Mouse (Mus musculus): ENCODE data around the gene Eif4g3.
"Not testable (repeated sequence)": the region's sequence is repeated elsewhere in the genome, so short reads cannot be mapped to it uniquely, and the experiment has no call there.

The Eif4g3 gene

DNA sequence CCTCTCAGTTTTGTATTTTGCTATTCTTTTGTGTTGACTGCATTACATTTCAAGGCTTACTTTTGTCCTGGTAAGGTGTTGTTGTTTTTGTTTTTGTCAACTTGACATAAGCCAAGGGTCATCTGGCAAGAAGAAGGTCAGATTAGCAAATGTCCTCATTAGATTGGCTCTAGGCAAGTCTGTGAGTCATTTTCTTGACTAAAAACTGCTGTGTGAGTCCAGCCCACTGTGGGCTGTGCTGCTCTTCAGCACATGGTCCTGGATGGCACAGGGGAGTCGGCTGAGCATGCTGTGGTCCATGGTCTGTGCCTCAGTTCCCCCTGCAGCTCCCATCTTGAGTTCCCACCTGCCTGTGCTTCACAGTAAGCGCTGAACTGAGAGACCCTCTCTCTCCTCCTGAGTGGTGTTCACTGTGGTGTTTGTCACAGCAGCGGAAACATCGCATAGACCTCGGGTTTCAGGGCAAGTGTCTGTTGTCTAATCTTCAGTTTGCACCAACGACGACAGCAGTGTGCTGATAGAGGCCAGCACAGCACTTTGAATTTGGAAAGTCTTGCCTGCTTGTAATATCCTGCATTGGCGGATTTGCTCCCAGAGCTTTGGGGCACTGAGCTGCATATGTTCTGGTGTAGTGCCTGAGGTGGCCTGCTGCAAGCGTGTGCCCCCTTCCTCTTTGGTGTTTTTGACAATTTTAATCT is 30.7 kb downstream of the Eif4g3 start:
- DNase-seq (ENCODE audit: low spot score), result no peak

- DNase-seq (ENCODE audit: low spot score), result no peak
Measured at GRCm38 (mm10) chr4:138029168-138029567, 36.3 kb downstream of the Eif4g3 start.

GRCm38 (mm10) chr4:138031828-138032227 is 39.0 kb downstream of the Eif4g3 start:
- DNase-seq (ENCODE audit: low spot score), result no peak

DNA sequence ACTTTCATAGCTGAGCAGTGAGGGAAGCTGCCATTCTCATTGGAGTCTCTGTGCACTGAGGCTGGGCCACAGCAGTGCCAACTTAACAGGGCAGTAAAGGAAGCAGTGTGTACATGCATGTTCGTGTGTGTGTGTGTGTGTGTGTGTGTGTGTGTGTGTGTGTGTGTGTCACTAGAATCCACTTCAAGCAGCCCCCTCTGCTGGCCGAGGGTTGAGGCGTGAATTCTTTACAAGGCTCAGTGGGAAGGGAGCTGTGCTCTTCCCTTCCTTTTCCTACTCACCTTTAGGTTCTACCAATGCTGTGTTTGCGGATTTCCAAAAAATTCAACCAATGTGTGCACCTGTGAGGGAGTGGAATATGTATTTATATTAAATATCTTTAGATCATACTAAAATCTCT is 41.0 kb downstream of the Eif4g3 start:
- no peak for DNase-seq (ENCODE audit: low spot score)

DNA sequence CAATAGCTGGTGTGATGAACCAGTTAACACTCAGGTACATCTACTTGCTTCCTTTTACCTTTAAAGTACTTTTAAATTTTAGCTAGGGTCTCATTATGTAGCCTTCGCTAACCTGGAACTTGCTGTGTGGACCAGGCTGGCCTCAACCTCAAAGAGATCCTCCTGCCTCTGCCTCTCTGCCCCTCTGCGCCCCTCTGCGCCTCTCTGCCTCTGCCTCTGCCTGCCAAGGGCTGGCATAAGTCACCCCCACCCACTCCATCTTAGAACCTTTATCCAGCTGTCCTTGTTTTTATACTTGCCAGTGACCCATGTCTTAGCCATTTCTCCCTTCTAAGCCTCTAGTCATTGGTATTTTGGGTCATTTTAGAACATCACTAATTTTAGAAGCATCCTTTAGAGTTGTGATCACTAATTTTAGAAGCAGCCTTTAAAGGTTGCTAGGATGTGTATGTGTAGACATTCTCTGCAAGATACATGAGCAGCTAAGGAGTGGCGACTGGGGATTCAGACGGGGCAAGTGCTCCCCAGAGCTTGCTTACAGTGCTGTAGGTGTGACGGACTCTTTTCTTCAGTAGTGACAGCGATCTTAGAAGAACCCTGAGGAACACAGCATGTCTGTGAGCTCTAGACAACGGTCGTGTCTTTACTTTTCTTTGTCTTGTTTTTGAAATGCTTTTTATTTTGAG is 42.8 kb downstream of the Eif4g3 start:
- no peak for DNase-seq (ENCODE audit: low spot score)

DNA sequence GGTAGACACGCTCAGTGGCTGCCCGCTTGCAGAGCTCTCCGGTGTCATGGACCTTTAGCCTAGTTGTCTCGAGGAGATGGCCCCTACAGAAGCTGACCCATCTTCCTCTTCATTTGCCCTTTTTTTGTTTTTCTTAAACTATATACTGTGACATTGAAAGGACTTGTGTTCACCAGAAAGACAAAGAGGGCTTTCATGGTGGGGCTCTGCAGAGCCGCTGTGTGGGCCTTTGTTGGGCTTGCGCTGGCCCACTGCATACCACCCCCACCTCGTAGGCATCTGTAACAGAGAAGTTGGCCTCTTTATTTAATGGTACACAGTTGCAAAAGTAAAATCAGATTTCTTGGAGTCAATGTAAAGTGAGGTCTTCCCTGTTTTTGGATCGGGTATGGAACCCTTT is 44.3 kb downstream of the Eif4g3 start:
- no peak for DNase-seq (ENCODE audit: low spot score)

GRCm38 (mm10) chr4:138037896-138038295 is 45.1 kb downstream of the Eif4g3 start:
- DNase-seq (ENCODE audit: low spot score), result no peak

DNA sequence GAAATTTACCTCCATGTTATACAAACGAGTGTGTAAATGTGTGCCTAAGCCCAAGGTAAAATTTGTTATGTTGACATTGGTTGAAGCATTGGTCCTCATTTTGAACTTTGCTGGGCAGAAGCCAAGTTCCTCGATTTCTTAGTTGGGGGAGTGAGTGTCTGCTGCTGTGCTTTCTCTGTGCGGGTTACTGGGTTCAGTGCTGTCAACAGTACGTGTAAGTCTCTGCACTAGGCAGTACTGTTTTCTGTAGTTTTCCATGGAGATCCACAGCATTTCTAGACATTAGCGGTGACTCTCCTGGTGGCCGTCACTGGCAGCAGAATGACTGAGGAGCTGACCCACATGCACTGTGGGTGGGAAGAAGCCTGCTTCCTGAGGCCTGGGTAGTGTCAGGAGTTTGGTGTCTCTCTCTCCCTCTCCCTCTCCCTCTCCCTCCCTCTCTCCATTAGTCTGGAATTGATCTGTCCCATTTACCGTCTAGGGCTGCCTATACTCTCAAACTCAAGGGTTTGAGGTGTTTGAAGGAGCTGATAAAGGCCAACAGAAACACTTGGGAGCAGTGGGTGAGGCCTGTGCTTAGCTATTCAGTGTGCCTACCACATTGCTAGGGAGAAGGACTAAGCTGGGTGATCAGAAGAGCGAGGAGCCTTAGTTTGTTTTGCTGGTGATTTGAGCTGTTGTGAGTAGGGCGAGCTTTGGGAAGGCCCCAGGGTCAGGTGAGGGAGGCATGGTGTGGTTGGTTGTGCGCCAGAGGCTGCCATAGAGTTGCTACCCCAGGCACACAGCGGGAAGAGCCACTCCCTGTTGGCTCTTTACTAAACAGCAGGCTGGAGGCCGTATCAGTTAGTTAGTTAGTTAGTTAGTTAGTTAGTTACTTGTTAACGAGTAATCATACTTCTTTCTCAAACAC is 45.8 kb downstream of the Eif4g3 start:
- no peak for DNase-seq (ENCODE audit: low spot score)

DNA sequence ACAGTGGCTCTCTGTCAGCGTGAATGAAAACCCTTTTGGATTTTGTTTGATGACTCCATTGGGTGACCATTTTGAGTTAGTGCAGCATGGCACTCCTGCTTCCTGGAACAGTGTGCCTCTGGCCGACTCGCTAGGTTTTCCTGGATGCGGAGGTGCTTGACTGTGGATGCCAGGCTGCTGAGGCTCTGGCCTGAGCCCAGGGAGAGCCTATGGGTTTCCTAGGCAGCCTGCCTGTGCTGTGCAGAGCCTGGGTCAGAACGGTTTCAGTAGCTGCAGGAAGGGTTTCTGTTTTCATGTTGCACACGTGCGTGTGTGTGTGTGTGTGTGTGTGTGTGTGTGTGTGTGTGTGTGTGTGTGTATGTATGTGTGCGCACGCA is 46.4 kb downstream of the Eif4g3 start:
- no peak for DNase-seq (ENCODE audit: low spot score)

GRCm38 (mm10) chr4:138040589-138040988 is 47.8 kb downstream of the Eif4g3 start:
- no peak for DNase-seq (ENCODE audit: low spot score)

- DNase-seq (ENCODE audit: low spot score), result no peak
Measured at GRCm38 (mm10) chr4:138041566-138042256, 48.9 kb downstream of the Eif4g3 start.

GRCm38 (mm10) chr4:138042257-138042589 is 49.4 kb downstream of the Eif4g3 start:
- no peak for DNase-seq (ENCODE audit: low spot score)

- no peak for DNase-seq (ENCODE audit: low spot score)
Measured at GRCm38 (mm10) chr4:138042625-138043024, 49.8 kb downstream of the Eif4g3 start.

- DNase-seq (ENCODE audit: low spot score), result no peak
Measured at GRCm38 (mm10) chr4:138044841-138045500, 52.1 kb downstream of the Eif4g3 start.

- no peak for DNase-seq (ENCODE audit: low spot score)
Measured at GRCm38 (mm10) chr4:138045809-138046208, 53.0 kb downstream of the Eif4g3 start.

DNA sequence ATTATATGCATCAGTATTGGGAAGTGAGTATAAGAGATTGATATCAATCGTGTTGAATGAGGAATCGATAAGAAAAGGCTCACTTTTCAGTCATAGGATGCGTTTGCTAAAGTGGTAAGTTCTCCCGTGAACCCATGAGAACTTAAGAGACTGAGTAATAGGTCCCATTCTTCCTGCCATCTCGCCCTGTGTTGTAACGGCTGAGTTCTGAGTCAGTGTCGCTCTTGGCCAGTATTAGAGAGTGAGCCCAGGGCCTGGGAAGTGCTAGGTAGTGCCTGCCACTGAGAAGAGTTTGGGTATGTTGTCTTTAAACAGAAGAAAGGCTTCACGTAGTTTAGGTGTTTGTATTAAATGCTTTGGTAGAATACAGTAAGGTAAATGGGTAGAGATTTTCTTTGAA is 53.5 kb downstream of the Eif4g3 start:
- DNase-seq (ENCODE audit: low spot score), result no peak

GRCm38 (mm10) chr4:138049547-138049946 is 56.7 kb downstream of the Eif4g3 start:
- no peak for DNase-seq (ENCODE audit: low spot score)

DNA sequence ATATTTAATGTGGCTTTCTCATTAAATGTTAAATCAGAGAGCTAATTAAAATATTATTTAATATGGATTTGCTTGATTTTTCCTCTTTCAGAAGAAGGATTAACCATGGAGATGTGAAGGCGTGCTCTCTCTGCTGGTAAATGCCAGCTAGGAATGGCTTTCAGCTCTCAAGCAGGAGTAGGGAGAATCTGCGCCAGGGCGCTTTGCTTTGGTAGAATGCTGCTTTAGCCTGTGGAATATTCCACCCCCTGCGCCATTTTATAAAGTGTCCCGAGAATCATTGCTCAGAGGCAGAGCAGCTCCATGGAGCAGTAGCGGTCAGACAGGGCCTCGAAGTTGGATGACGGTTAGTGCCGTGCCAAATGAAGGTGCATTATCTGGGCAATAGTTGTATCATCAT is 58.7 kb downstream of the Eif4g3 start:
- no peak for DNase-seq (ENCODE audit: low spot score)

GRCm38 (mm10) chr4:138056658-138057057 is 63.8 kb downstream of the Eif4g3 start:
- DNase-seq (ENCODE audit: low spot score), result no peak

GRCm38 (mm10) chr4:138057196-138057754 is 64.5 kb downstream of the Eif4g3 start:
- not testable (repeated sequence) for DNase-seq (ENCODE audit: low spot score)

GRCm38 (mm10) chr4:138061161-138061560 is 68.3 kb downstream of the Eif4g3 start:
- DNase-seq (ENCODE audit: low spot score), result no peak

All from urinary bladder, postnatal 25 days (tissue).